In the genomic region with DNA sequence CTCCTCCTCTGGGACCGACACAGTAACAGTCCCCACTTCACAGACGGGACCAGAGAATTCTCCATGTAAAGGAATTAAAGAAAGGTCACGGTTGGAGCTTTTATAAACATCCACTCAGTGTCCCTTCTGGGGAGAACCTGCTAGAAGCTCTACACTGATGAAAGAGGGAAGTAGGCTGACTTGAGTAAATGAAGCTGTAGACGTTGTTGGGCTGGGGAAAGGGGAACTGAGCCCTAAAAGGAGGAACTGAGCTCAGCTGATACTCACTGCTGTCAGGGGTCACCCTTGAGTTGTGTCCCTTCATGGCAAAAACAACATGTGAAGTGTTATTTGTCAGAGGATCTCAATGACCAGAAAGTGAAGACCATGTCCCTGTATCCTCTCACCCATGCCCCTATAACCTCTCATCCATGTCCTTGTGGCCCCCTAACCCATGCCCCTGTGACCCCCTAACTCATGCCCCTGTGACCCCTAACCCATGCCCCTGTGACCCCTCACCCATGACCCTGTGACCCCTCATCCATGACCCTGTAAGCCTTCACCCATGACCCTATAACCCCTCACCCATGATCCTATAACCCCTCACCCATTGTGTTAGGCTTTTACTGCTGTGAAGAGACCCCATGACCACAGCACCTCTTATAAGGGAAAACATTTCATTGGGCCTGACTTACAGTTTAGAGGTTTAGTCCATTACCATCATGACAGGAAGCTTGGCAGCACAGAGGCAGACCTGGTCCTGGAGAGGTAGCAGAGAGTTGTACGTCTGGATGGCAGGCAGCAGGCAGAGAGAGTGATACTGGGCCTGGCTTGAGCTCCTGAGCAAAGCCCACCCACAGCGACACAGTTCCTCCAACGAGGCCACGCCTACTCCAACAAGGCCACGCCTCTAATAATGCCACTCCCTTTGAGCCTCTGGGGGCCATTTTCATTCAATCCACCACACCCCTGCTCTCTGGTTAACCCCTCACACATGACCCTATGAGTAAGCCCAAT, we compare ENCODE assay signal across 12 mouse cellular contexts. TPM values are rescaled to one million over a fixed set of nuclear protein-coding genes. Genes with fewer than 3 reads are reported as not detected.
DNase-seq lines count a peak whose midpoint lies in the region; ATAC-seq and TF ChIP-seq lines count a peak whose summit lies in the region.
"Had no signal": no experiment of that assay in that cellular context is flagged by ENCODE, and none has a peak within 500 bp of the region (broad histone marks: within the 10 kb centered on the region; RNA-seq: fewer than 3 reads in every experiment).

No protein-coding gene starts in this region.

- peak; percentile 34 to 77 for DNase-seq in heart, adult 9 months (ENCODE audit: low spot score in 2 of 2)
- no peak for DNase-seq in heart, postnatal 36 days
- DNase-seq in c-Kit-positive CD71-negative TER-119-negative erythroid progenitor cells, embryonic 14.5 days (ENCODE audit: low read depth), result peak; percentile 59
- no peak for DNase-seq in thymus, postnatal 0 days (ENCODE audit: low spot score)
- no peak for DNase-seq in testis, postnatal 10 days (ENCODE audit: low spot score)
- DNase-seq in urinary bladder, postnatal 25 days (ENCODE audit: low spot score), result no peak
- DNase-seq: gastrocnemius, postnatal 36 days; midbrain, embryonic 14.5 days had no signal

- no peaks in the 10 kb centered on the region; the same call in 1 of the 2 replicates for H3K27me3 ChIP-seq in E14TG2a.4 (ENCODE audit: insufficient read depth, low read length)

- H3K36me3 ChIP-seq in E14TG2a.4 (ENCODE audit: insufficient read depth, low read length), result no peaks in the 10 kb centered on the region
- H3K36me3 ChIP-seq: embryonic facial prominence, embryonic 13.5 days had no signal

- TF ChIP-seq CTCF in E14TG2a.4 (conservative IDR thresholded peaks at IDR 0.05; ENCODE audit: low read length), result no peak

- H3K9me3 ChIP-seq in E14TG2a.4 (ENCODE audit: low read length), result no peaks in the 10 kb centered on the region
- H3K9me3 ChIP-seq: embryonic facial prominence, embryonic 13.5 days had no signal

- peaks cover 77% of the 10 kb centered on the region for H3K4me1 ChIP-seq in E14TG2a.4 (replicated peaks; ENCODE audit: low read depth, low read length)

- H3K4me3 ChIP-seq in E14TG2a.4 (replicated peaks; ENCODE audit: low read length), result 0 out of 2 replicates have a peak overlapping the region, but pooled peaks have one; percentile 13
- H3K4me3 ChIP-seq: embryonic facial prominence, embryonic 13.5 days; left cerebral cortex, adult 2 months had no signal

- intact Hi-C loops in heart, postnatal 36 days (cut with DNase I), result no loop called here

- ATAC-seq in megakaryocyte progenitor cell, adult 5-6 weeks (replicated peaks; ENCODE audit: poor library complexity), result peak; percentile 85

RNA-seq across cellular contexts. Expression of gene Syk, which starts 10.2 kb away (rescaled TPM):
- total RNA-seq in heart, postnatal 36 days (2021), result 10 to 100 TPM; 18.9 to 19.5 TPM
- 38.9 and 40.1 TPM in 2 replicates for total RNA-seq in megakaryocyte progenitor cell, adult 5-6 weeks (2015)
- 67.4 and 70.2 TPM in 2 replicates for total RNA-seq in megakaryocyte progenitor cell, adult 5-6 weeks (2017)
- 7.6 and 8.9 TPM in 2 replicates for polyA plus RNA-seq in thymus, postnatal 0 days (2015; fragmentation: Nextera tagmentation; extraction: Ambion mirVana)

RNA-seq across cellular contexts. Expression of gene Diras2, which starts 41.7 kb away (rescaled TPM):
- under 1 TPM in 1 of 2 experiments, not detected in 1; 0.28 TPM for total RNA-seq in heart, postnatal 36 days (2021)
- 1.5 and 2.4 TPM in 2 replicates for total RNA-seq in megakaryocyte progenitor cell, adult 5-6 weeks (2015)
- 1.00 and 1.8 TPM in 2 replicates for total RNA-seq in megakaryocyte progenitor cell, adult 5-6 weeks (2017)
- polyA plus RNA-seq in thymus, postnatal 0 days (2015; fragmentation: Nextera tagmentation; extraction: Ambion mirVana), result 3.4 and 3.6 TPM in 2 replicates

Comparison
In these comparisons a context has a peak if more than half of its experiments do, and no peak if none do; other contexts are left out.
1. DNase-seq: peak in heart, adult 9 months (2 of 2) and c-Kit-positive CD71-negative TER-119-negative erythroid progenitor cells, embryonic 14.5 days (single experiment); none in heart, postnatal 36 days (0 of 2), thymus, postnatal 0 days (single experiment), testis, postnatal 10 days (single experiment) and urinary bladder, postnatal 25 days (single experiment).